Comparison of ENCODE assay signal across 9 mouse cellular contexts in genomic region chr1:93823796-93824495, GRCm38 (mm10). TPM values are rescaled to one million over a fixed set of nuclear protein-coding genes. Genes with fewer than 3 reads are reported as not detected.
DNase-seq lines count a peak whose midpoint lies in the region; ATAC-seq and TF ChIP-seq lines count a peak whose summit lies in the region.
"Had no signal": no experiment of that assay in that cellular context is flagged by ENCODE, and none has a peak within 500 bp of the region (broad histone marks: within the 10 kb centered on the region; RNA-seq: fewer than 3 reads in every experiment).

No protein-coding gene starts in this region.

- H3K4me1 ChIP-seq in heart, embryonic 14.5 days (ENCODE audit: control insufficient read depth in 2 of 2, insufficient read depth in 2 of 2, low read length in 2 of 2): peaks cover 11 to 14% of the 10 kb centered on the region in 2 experiments
- peaks cover 33% of the 10 kb centered on the region for H3K4me1 ChIP-seq in E14TG2a.4 (replicated peaks; ENCODE audit: low read depth, low read length)
- H3K4me1 ChIP-seq in embryonic facial prominence, embryonic 14.5 days (ENCODE audit: control insufficient read depth, insufficient read depth, low read length): 0 out of 2 replicates have a peak, but pooled peaks cover 4% of the 10 kb centered on the region
- peaks cover 32% of the 10 kb centered on the region for H3K4me1 ChIP-seq in liver, embryonic 13.5 days (replicated peaks)

- H3K4me3 ChIP-seq in heart, embryonic 14.5 days (ENCODE audit: control insufficient read depth in 1 of 2, insufficient read depth in 1 of 2, low read depth in 1 of 2, low read length in 2 of 2): no peak overlapping the region
- H3K4me3 ChIP-seq in E14TG2a.4 (replicated peaks; ENCODE audit: low read length): peak overlapping the region; percentile 83; the same call in 1 of the 2 replicates
- no peak overlapping the region; the same call in 1 of the 2 replicates for H3K4me3 ChIP-seq in embryonic facial prominence, embryonic 14.5 days (ENCODE audit: low read depth, low read length)
- peak overlapping the region; percentile 69; the same call in 1 of the 2 replicates for H3K4me3 ChIP-seq in liver, embryonic 13.5 days (replicated peaks)

- peak overlapping the region; percentile 93; the same call in 1 of the 2 replicates for H3K4me2 ChIP-seq in heart, embryonic 14.5 days (ENCODE audit: low read length)
- peak overlapping the region; percentile 72; the same call in 1 of the 2 replicates for H3K4me2 ChIP-seq in embryonic facial prominence, embryonic 14.5 days (ENCODE audit: low read depth, low read length)
- H3K4me2 ChIP-seq in liver, embryonic 13.5 days: peak overlapping the region; percentile 90

- no peak overlapping the region; the same call in 1 of the 2 replicates for H3K9ac ChIP-seq in heart, embryonic 14.5 days (ENCODE audit: low read length)
- H3K9ac ChIP-seq in embryonic facial prominence, embryonic 14.5 days (ENCODE audit: low read depth, low read length): no peak overlapping the region
- peak overlapping the region; percentile 78 for H3K9ac ChIP-seq in liver, embryonic 13.5 days

- no peak for ATAC-seq in heart, embryonic 14.5 days (ENCODE audit: insufficient number of reproducible peaks, insufficient read depth, low FRiP score, low read depth)
- no peak for ATAC-seq in embryonic facial prominence, embryonic 14.5 days (ENCODE audit: low read depth)
- no peak for ATAC-seq in liver, embryonic 13.5 days (ENCODE audit: low read depth)

- peak overlapping the region in 1 of 2 experiments; percentile 96; a peak in 2 of 4 replicates for H3K27ac ChIP-seq in heart, embryonic 14.5 days (replicated peaks in 1 of 2; ENCODE audit: control insufficient read depth in 1 of 2, insufficient read depth in 1 of 2, low read depth in 2 of 2, low read length in 2 of 2)
- peak overlapping the region; percentile 95; the same call in 1 of the 2 replicates for H3K27ac ChIP-seq in embryonic facial prominence, embryonic 14.5 days (replicated peaks; ENCODE audit: low read depth, low read length)
- H3K27ac ChIP-seq in liver, embryonic 13.5 days: peak overlapping the region; percentile 100

- 68% methylated on average over 3 of the region's 3 CpGs for WGBS in heart, embryonic 14.5 days
- 75% methylated on average over 3 of the region's 3 CpGs for WGBS in embryonic facial prominence, embryonic 14.5 days
- 62% methylated on average over 3 of the region's 3 CpGs for WGBS in liver, embryonic 13.5 days (ENCODE audit: insufficient replicate concordance)

- intact Hi-C loops in heart, postnatal 25 days (cut with DNase I): no loop called here
- intact Hi-C loops in left cerebral cortex, postnatal 36 days (cut with DNase I): no loop called here

- peaks cover 35% of the 10 kb centered on the region for H3K36me3 ChIP-seq in heart, embryonic 14.5 days (ENCODE audit: control insufficient read depth, insufficient read depth, low read length)
- H3K36me3 ChIP-seq in E14TG2a.4 (ENCODE audit: insufficient read depth, low read length): peaks cover 39% of the 10 kb centered on the region
- H3K36me3 ChIP-seq in embryonic facial prominence, embryonic 14.5 days (ENCODE audit: control insufficient read depth, insufficient read depth, low read length): peaks cover 29% of the 10 kb centered on the region
- H3K36me3 ChIP-seq in liver, embryonic 13.5 days: peaks cover 25% of the 10 kb centered on the region

- no peaks in the 10 kb centered on the region for H3K27me3 ChIP-seq in heart, embryonic 14.5 days (ENCODE audit: control insufficient read depth, insufficient read depth, low read length)
- H3K27me3 ChIP-seq in E14TG2a.4 (ENCODE audit: insufficient read depth, low read length): no peaks in the 10 kb centered on the region
- H3K27me3 ChIP-seq in embryonic facial prominence, embryonic 14.5 days (replicated peaks; ENCODE audit: control insufficient read depth, insufficient read depth, low read length): no peaks in the 10 kb centered on the region
- no peaks in the 10 kb centered on the region for H3K27me3 ChIP-seq in liver, embryonic 13.5 days
- H3K27me3 ChIP-seq: Patski had no signal

- H3K9me3 ChIP-seq in heart, embryonic 14.5 days (ENCODE audit: control insufficient read depth, low read length): no peaks in the 10 kb centered on the region
- no peaks in the 10 kb centered on the region for H3K9me3 ChIP-seq in E14TG2a.4 (ENCODE audit: low read length)
- H3K9me3 ChIP-seq in embryonic facial prominence, embryonic 14.5 days (ENCODE audit: control insufficient read depth, low read length): no peaks in the 10 kb centered on the region
- H3K9me3 ChIP-seq in liver, embryonic 13.5 days (replicated peaks): no peaks in the 10 kb centered on the region

- no peak for DNase-seq in heart, postnatal 25 days (ENCODE audit: low spot score)
- no peak for DNase-seq in embryonic facial prominence, embryonic 14.5 days (ENCODE audit: low spot score)
- no peak for DNase-seq in liver, embryonic 13.5 days
- no peak for DNase-seq in gastrocnemius, adult 8-10 months (ENCODE audit: low spot score in 2 of 2)
- DNase-seq in left cerebral cortex, adult 8-10 months (ENCODE audit: low spot score in 2 of 2): no peak
- no peak for DNase-seq in left cerebral cortex, postnatal 36 days (ENCODE audit: low spot score in 2 of 2)

- TF ChIP-seq CTCF in E14TG2a.4 (conservative IDR thresholded peaks at IDR 0.05; ENCODE audit: low read length): no peak

RNA-seq across cellular contexts. Expression of gene D2hgdh, which starts 0.8 kb away (rescaled TPM):
- polyA plus RNA-seq in heart, embryonic 14.5 days (2014; fragmentation: Nextera tagmentation; extraction: Ambion mirVana): 16.1 and 17.3 TPM in 2 replicates
- 10 to 100 TPM; 29.7 to 34.8 TPM for total RNA-seq in heart, postnatal 25 days (2021)
- 10.7 and 14.3 TPM in 2 replicates for polyA plus RNA-seq in embryonic facial prominence, embryonic 14.5 days (2014; fragmentation: Nextera tagmentation; extraction: Ambion mirVana)
- polyA plus RNA-seq in liver, embryonic 13.5 days (2015; fragmentation: Nextera tagmentation; extraction: Ambion mirVana): 5.8 and 6.1 TPM in 2 replicates
- 10 to 100 TPM; 22.7 to 25.0 (median 24.4) TPM for total RNA-seq in gastrocnemius, adult 8-10 months (2022)
- total RNA-seq in left cerebral cortex, adult 8-10 months (2022): 10 to 100 TPM; 11.0 to 18.3 (median 15.6) TPM
- total RNA-seq in left cerebral cortex, postnatal 36 days (2021): 10 to 100 TPM; 12.7 to 15.3 TPM

RNA-seq across cellular contexts. Expression of gene Ing5, which starts 20.2 kb away (rescaled TPM):
- 11.2 and 11.6 TPM in 2 replicates for polyA plus RNA-seq in heart, embryonic 14.5 days (2014; fragmentation: Nextera tagmentation; extraction: Ambion mirVana)
- 10 to 100 TPM; 10.7 to 12.6 TPM for total RNA-seq in heart, postnatal 25 days (2021)
- 11.7 and 12.4 TPM in 2 replicates for polyA plus RNA-seq in embryonic facial prominence, embryonic 14.5 days (2014; fragmentation: Nextera tagmentation; extraction: Ambion mirVana)
- polyA plus RNA-seq in liver, embryonic 13.5 days (2015; fragmentation: Nextera tagmentation; extraction: Ambion mirVana): 12.3 and 13.0 TPM in 2 replicates
- total RNA-seq in gastrocnemius, adult 8-10 months (2022): 1 to 10 TPM; 3.7 to 6.6 (median 4.0) TPM
- total RNA-seq in left cerebral cortex, adult 8-10 months (2022): 10 to 100 TPM; 11.8 to 14.5 (median 13.9) TPM
- total RNA-seq in left cerebral cortex, postnatal 36 days (2021): 10 to 100 TPM; 11.0 to 12.2 TPM

RNA-seq across cellular contexts. Expression of gene Dtymk, which starts 22.2 kb away (rescaled TPM):
- polyA plus RNA-seq in heart, embryonic 14.5 days (2014; fragmentation: Nextera tagmentation; extraction: Ambion mirVana): 164 and 167 TPM in 2 replicates
- 10 to 100 TPM; 23.9 to 24.8 TPM for total RNA-seq in heart, postnatal 25 days (2021)
- 214 and 218 TPM in 2 replicates for polyA plus RNA-seq in embryonic facial prominence, embryonic 14.5 days (2014; fragmentation: Nextera tagmentation; extraction: Ambion mirVana)
- 169 and 181 TPM in 2 replicates for polyA plus RNA-seq in liver, embryonic 13.5 days (2015; fragmentation: Nextera tagmentation; extraction: Ambion mirVana)
- total RNA-seq in gastrocnemius, adult 8-10 months (2022): 10 to 100 TPM; 14.8 to 17.3 (median 16.1) TPM
- total RNA-seq in left cerebral cortex, adult 8-10 months (2022): 10 to 100 TPM; 45.2 to 50.9 (median 46.1) TPM
- 10 to 100 TPM; 47.7 to 50.3 TPM for total RNA-seq in left cerebral cortex, postnatal 36 days (2021)

RNA-seq across cellular contexts. Expression of gene Gal3st2, which starts 37.2 kb away (rescaled TPM):
- 0.08 TPM in 1 of 2 replicates, not detected in the other for polyA plus RNA-seq in heart, embryonic 14.5 days (2014; fragmentation: Nextera tagmentation; extraction: Ambion mirVana)
- total RNA-seq in heart, postnatal 25 days (2021): under 1 TPM; 0.70 to 0.84 TPM
- polyA plus RNA-seq in embryonic facial prominence, embryonic 14.5 days (2014; fragmentation: Nextera tagmentation; extraction: Ambion mirVana): 0.71 TPM in 1 of 2 replicates, not detected in the other
- polyA plus RNA-seq in liver, embryonic 13.5 days (2015; fragmentation: Nextera tagmentation; extraction: Ambion mirVana): not detected in 2 replicates
- not detected for total RNA-seq in gastrocnemius, adult 8-10 months (2022)
- total RNA-seq in left cerebral cortex, adult 8-10 months (2022): under 1 TPM in 2 of 4 experiments, not detected in 2; 0.13 to 0.14 TPM
- under 1 TPM; 0.12 to 0.16 TPM for total RNA-seq in left cerebral cortex, postnatal 36 days (2021)
- polyA plus RNA-seq: Patski had no signal

Comparison
In these comparisons a context has a peak if more than half of its experiments do, and no peak if none do; other contexts are left out.
1. H3K4me3 ChIP-seq: peak in E14TG2a.4 (single experiment) and liver, embryonic 13.5 days (single experiment); none in heart, embryonic 14.5 days (0 of 2) and embryonic facial prominence, embryonic 14.5 days (single experiment).
2. Peak in every context shown above with its lines, with median percentiles within 50 percentile points of each other: H3K4me2 ChIP-seq.